Mouse (Mus musculus) lung, postnatal 0 days (tissue): ENCODE measurements at regions not wholly inside any gene's neighbourhood (a gene's known extent, or its start where the extent isn't known, plus 50 kb on each side); places are given as distances from the start of the nearest gene placed in this dataset.

Experiments
- CTCF ChIP-seq: IDR thresholded peaks from 2 replicates; pipeline ENCODE4 v1.5.1; 2016; ENCODE audit warnings: antibody characterized with exemption, mild to moderate bottlenecking
- EP300 ChIP-seq: IDR thresholded peaks from 2 replicates; pipeline ENCODE4 v1.6.1; 2016; ENCODE audit warnings: antibody characterized with exemption, mild to moderate bottlenecking, control low read depth

DNA sequence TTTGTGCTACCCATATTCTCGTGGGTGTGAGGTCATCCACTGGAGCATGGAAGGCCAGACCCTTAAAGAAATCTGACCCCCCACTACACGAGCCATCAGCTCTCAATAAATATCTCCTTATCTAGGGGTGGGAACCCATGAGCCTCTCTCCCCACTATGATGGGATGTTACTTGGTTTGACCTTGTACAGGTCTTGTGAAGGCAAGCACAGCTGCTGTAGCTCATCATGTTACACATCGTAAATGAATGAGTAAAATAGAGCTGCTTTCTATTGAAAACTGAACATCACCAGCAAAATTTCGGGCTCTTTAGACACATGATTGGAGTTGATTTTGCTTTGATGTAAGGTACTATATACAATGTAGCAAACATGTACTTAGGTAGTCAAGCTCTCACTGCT is 414.8 kb upstream of the Frg1 start:
- TF ChIP-seq CTCF: no peak
- no peak for TF ChIP-seq EP300
